Mouse (Mus musculus) mesoderm, embryonic 11.5 days (tissue): ENCODE measurements at regions not wholly inside any gene's neighbourhood (a gene's known extent, or its start where the extent isn't known, plus 50 kb on each side); places are given as distances from the start of the nearest gene placed in this dataset.

Experiments used
- DNase-seq: peaks from one replicate; pipeline ENCODE4 v3.0.0-alpha.2; 2012; ENCODE audit warnings: low read depth, low spot score

DNA sequence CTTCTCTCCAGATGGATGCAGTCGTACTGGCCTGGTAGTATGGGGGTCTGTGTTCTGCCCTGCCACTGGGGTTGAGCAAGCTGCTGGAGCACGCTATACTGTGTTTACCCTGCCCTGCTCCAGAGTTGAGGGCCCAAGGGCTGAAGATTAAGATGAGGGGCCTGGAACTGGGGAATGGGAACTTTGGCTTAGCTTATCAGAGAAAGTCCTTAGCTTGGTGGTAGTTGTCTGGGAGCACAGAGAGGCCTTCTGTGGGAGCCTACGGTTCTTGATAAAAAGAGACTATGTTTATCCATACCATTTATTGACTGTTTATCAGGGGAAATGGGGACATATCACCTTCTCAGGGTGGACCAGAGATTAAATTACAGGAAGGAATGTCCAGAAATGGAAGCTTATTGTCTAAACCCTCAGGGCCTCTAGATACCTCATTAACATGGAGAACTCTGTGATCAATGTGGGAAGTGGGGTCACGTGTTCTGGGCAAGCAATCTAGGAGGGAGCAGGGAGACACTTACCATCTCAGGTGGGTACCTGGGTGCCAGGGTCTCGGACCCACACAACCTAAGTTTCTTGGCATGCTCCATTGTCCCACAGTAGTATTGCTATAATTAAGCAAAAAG, 58.7 kb downstream of the Mycn start:
- DNase-seq, result no peak

DNA sequence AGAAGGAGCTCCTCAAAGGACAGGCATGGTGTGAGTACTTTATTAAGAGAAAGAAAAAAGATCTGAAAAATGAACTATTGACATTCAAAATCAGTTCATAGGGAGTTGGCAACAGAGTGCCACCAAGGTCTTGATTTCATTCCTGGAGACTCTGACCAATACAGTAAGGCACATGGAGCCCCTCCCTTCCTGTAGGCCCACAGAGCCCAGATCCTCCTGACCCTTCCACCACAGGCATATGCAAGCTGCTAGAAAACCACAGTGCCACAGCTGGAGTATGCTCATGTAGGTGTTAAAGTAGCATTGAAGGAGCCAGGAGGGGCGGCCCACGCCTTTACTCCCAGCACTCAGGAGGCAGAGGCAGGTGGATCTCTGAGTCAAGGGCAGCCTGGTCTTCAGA, 63.7 kb downstream of the Mycn start:
- no peak for DNase-seq

DNA sequence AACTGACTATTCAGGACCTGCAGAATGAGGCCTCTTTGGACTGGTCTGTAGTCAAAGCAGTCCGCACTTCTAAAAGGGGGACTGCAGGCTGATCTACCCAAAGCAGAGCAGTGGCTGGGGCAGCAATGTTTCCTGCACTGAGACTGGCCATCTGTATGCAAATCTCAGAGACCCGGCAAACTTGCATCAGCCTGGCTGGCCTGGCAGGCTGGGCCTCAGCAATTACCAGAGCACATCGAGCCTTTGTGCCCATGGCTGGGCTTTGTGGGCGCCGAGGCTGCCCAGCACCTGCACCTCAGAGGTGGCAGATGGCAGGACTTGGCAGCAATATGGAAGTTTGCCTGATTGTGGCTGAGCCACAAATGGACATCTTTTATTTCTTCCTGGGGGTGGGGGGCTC, 64.2 kb downstream of the Mycn start:
- DNase-seq, result peak; percentile 34

DNA sequence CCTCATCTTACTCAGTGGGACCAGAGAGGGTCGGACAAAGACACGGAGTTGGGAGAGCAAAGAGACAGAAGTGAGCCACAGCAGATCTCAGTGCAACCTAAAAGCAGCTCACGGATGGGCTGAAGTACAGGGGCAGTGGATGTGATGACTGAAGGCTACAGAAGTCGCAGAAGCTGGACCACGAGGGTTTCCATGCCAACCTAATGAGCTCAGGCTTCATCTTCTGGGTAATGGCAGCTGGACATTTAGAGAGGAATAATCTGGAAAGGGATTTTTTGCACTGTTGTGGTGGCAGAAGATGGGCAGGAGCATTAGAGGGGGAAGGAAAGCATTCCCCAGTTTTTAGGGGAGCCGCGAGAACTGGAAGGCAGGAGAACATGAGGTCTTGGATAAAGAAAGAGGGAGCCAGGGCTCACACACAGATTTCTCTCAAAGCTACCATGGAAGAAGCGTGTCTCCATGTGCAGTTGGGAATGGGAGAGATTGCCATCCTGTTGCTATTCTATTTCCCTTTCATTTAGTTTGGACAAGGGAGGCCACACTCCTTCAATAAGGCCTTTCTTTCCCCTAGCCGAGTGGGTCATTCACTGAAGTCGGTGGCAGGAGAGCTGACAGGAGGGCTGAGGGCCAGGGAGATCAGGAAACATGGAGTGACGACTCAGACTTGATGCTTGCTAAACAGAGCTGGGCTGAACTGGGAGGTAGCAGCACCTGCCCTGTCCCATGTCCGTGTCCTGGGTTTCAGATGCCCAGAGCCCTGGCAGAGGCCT, 65.6 kb downstream of the Mycn start:
- no peak for DNase-seq

DNA sequence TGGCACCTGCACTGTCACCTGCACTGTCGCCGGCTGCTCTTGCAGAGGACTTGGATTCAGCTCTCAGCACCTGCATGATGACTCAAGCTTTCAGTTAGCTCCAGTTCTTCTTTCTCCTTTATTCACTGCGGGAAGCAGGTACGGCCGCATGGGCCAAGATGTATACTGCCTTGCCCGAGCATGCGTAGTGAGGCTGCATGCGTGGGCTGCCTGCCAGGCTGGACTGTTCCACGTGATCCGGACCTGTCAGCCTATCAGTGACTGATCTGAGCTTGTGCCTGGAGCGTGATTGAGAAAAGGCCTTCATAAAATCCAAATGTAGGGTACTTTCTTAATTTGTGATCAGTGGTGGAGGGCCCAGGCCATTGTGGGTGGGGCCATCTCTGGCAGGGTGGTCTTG, 68.2 kb downstream of the Mycn start:
- no peak for DNase-seq

DNA sequence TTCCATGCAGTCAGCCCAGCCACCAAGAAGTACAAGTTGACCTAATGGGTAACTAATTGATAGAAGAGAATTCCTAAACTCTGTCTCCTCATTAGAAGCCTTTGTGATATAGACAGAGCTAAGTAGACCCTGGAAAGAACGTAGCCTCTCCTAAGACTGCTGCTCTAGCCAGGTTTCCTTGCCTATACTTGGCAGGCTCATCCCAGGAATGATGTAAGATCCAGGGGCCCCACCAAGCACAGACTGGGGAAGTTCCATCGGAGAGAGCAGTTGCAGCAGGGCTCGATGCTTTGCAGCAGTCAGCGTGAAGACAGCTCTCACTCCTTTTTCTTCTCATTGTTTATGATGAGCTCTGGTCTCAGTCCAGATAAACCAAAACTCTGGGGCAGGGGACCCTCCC, 68.7 kb downstream of the Mycn start:
- DNase-seq, result no peak

DNA sequence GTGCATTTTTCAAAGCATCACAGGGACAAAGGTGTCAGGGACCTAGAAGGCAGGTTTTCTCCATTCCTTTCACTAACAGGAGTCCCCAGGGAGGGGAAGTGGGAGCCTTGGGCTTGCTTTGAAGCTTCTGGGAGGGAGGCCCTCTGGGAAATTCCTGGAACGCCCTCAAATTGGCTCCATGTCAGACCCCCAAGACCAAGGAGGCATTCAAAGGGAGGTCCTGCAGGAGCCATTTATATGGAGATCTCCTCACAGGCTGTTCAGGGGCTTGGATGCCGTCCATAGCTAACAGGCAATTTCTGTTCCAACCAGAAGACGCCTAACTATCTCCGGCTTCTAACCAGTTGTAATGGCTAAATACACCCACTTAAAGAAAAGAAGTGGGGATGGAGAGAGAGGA, 70.4 kb downstream of the Mycn start:
- DNase-seq, result no peak

DNA sequence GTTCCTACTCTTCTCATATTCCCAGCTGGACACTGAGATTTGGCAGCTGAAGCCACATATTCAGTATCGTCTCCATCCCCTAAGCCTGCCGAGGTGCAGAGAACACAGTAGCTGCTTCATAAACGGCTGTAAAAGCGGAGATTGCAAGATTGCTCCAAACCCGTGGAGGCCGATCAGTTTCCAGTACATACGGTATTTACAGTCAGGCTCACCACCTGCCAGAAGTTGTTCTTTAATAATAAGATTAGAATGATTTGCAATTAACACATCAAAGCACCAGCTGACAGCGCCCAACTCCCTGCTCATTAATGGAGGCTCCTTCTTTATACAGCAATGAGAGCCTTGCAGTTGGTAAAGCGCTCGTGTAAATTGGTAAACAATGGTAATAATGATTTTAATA, 75.1 kb downstream of the Mycn start:
- DNase-seq, result no peak

DNA sequence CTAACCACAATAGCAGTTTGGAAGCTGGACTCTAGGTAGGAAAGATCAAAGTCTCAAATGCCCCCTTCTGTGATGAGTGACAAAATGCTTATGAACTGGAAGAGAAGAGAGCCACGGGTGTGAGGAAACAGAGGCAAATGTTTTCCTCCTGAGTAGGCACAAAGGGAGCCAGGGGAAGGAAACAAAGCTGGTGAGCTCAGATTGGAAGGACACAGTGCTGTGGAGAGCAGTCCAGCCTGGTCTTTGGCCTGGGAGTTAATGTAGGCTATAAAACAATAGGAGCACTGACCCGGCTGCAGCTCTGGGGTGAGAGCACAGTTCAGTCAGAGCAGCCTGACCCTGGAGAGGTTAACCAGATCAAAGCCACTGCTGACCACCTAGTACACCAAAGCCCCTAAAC, 91.0 kb downstream of the Mycn start:
- DNase-seq, result no peak

DNA sequence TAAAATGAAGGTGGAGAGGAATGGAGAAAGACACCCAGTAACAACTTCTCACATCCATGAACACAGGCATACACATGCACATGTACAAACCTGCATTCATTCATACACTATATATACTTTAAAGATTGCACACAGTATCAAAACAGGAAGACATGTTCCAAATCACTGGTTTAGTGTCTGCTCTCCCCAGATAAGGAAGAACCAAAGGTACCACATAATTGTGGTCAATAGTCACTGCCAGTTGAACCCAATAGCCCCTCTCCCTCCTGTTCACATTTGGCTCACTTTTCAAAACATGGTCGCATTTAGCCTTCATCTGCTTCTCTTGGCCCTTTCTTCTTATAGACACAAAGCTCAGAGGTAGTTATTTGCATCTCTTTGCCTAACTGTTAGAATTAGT, 95.0 kb downstream of the Mycn start:
- no peak for DNase-seq

DNA sequence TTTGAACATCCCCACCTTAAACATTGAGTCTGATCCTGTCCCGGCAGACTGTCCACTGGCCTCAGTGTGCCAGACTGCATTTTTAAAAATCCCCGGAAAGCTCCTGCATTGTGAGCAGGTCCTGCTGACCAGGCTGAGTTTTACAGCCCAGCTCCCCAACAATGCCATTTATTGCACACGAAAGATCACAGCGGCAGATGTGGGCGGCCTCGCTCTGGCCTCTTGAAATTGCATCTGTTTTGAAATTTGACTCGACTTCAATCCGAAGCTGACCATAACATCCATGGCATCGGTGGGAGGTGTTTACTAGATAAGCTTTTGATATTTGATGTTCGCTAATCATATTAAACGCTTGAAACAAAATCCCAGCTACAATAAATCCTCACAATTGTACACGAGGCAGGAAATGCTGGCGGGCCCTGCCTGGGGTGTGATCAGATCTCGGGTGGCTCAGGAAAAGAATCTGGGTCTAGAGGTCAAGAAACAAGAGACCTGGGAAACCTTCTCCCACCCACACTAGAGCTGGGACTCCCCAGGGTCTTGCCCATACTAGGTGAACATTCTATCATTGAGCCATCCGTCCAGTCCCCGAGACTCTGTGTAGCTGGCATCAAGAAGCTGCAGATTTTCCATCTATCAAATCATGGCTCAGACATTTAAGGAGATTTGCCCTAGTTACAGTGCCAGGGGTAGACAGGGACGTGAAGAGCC, 99.3 kb downstream of the Mycn start:
- peak; percentile 44 for DNase-seq

DNA sequence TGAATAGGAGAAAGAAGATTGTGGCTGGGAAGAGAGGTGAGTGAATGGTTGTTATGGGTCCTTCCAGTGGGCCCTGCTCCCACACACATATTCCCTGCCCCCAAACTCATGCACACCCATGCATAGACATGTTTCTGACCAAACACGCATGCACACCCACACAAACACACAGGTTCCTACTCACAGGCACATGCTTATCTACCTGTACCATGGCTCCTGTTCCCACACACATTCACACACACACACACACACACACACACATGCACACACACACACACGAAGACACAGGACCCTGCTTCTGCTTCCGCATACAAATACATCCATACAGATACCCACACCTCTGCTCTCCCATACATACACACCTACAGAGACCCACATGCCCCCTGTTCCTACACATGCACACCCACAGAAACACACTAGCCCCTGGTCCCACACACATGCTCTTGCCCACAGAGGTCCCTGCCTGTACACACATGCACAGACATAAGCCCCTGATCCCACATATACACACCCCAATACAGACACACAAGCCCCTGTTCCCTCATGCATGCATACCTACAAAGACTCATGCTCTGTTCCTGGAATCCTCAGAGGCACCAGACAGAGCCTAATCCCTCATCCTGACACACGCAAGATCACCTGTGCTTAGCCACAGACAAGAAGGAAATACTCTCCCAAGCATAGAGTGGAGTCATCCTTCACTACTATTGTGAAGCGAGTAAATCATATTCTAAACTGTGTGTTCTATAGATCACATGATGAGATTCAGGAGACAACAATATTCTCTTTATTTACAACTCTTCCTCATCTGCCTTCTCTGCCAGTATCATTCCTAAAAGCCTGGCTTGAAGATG, 100.1 kb downstream of the Mycn start:
- no peak for DNase-seq

DNA sequence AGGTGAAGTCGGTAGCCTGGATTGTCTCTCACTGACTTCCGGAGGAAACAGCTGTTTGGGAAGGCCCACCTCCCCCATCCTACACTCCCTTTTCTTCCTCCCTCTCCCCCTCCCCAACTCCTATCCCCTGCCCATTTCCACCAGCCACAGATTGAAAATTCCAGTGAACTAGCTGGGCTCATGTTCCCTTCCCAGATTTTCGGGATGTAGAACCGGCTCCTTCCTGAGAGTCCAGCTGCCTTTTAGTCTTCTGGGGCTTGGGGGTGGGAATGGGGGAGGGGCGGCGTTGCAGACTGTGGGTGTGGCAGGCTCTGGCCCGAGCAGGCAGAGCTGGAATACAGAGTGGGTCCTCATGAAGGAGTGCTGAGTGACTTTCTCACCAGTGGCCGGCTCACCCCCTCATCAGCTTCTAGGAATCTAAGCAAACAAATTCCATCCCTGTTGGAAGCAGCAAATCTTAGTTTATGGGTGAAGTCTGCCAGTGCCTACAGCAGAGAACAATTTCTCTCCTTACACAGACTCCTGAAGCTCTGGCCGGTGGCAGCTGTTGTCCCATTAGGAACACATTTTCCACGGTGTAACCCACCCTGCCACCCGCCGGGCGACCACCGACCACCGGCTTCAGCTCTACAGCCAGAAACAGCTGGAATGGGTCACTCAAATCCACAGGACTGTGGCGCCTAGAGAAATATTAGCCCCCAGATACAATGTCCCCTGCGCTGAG, 100.9 kb downstream of the Mycn start:
- DNase-seq, result peak; percentile 60

DNA sequence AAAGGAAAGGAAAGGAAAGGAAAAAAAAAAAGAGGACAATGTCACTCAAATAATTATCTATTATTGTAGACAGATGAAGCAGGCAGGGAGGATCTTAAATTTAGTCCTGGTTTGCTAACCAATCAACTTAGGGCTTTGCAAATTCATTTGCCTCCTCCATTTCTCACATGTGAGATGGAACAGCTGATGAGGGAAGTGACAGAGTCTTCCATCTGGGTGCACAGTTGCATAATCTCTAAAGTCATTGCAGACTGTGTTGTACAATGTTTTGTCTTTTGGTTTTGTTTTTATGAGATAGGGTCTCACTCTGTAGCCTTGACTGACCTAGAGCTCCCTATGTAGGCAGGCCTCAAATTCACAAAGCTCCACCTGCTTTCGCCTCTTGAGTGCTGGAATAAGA, 103.9 kb downstream of the Mycn start:
- DNase-seq, result no peak

DNA sequence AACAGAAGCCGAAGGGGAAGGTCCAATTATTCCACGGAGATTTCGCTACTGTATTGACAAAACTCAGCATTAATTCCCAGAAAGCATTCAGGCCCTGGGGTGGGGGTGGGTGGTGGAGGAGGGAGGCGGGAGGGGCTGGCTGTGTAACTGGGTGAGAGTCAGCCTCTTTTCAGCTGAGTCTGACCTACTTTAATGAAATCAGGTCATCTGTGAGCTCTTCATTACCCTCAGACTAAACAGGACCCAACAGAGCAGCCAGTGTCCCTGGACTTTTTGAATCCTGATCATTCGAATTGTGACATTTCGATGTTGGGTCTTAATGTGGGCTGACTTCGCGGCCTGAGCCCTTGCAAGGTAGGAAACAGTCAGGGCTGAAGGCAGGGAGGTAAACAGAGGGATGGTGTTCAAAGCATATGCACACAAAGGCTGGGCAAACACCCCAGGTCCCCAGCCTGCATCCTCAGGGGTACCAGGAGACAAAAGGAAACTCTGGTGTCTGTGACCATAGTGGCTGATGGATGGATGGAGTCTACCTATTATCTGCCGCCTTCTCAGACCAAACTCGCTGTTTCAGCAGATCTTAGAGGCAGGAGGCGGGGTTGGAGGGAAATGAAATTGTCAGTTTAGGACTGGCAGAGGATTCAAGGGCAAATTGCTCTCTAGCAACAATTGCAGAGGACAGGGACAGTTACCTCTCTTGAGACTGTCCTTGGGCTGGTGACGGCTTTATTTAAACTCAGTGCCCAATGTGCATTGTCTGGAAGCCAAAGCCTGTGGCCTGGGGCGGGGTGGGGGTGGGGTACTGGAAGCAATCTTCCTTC, 113.7 kb downstream of the Mycn start:
- DNase-seq, result no peak

DNA sequence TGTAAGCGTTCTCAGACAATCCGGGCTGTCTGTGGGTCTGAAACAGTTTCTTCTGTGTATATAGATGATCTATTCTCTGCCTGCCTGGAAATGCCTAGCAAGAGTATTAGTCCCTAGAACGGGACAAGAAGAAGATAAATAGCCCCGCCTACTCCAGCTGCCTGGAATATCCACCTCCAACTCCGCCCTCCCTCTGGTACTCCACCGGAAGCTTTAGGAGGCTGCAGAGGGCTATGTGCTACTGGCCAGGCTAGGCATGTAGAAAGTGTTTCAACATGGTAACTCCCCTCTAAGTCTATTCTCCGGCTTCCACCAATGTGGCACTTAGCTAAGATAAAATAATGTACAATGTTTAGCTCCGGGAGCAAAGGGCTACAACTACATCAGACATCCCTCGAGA, 114.3 kb downstream of the Mycn start:
- DNase-seq, result no peak

DNA sequence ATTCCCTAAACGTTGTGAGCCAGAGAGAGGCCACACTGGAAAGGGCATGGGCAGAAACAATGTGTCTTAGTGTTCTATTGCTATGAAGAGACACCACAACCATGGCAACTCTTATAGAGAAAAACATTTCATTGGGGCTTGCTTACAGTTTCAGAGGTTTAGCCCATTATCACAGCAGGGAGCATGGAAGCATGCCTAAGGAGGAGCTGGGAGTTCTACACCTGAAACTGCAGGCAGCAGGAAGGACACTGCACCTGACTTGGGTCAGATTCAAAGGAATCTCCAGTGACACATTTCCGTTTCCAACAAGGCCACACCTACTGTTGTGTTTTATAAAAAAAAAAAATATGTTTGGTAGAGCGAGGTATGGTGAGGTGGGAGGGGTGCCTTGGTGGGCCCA, 115.3 kb downstream of the Mycn start:
- no peak for DNase-seq

DNA sequence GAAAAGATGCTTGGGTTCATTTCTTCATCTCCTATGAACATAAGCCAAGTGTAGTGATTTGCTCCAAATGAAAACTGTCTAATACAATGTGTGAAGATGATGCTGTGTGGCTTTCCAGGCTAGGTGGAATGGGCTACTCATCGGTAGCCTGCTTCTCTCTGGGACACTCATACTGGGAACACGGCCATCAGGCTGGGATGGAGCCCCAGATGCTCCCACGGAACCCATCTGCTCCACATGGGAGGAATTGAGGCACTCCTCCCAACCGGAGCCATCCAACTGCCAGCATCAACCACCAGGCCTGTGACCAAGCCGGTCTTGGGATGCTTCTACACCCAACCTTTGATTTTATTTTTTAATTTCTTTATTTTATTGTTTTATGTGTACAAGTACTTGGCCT, 115.9 kb downstream of the Mycn start:
- DNase-seq, result no peak

DNA sequence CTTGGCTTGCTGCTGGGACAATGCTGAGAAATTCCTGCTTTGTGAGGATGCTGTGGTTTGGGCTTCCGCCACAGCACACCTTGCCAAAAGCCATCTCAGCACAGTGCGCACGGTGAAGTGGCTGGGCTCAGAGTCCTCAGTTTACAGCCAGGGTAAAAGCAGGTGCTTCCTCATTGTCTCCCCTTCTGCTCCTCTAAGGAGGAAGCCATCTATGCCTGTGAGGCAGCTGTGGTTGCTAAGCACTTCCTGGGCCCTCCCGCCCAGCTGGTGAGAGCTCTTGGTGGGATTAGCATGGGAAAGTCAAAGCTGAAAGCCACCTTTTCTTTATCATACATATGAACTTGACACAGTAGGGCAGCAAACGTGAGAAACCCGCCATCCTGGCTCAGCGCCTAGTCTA, 120.2 kb downstream of the Mycn start:
- DNase-seq, result no peak

DNA sequence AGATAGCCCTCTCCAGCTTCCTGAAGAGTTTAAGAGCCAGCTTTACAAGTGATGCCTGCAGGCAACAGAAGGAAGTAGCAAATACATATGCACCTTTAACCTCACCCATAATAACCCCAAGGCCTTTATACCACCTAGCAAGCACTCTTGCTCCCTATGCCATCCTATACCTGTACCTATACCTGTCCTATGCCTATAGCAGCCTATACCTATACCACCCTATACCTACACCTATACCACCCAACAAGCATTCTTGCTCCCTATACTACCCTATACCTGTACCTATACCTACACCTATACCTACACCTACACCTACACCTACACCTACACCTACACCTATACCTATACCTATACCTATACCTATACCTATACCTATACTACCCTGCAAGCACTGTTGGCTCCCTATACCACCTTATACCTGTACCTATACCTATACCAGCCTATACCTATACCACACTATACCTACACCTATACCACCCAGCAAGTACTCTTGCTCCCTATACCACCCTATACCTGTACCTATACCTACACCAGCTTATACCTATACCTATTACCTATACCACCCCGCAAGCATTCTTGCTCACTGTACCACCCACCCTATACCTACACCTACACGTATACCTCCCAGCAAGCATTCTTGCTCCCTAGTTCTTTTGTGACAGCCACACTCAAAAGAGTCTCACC, 120.9 kb downstream of the Mycn start:
- no peak for DNase-seq
